Mouse (Mus musculus) stomach, embryonic 16.5 days (tissue): Measurements from ENCODE around the gene Slc2a9. TPM values are rescaled to one million over a fixed set of nuclear protein-coding genes. Genes with fewer than 3 reads are reported as not detected.
"Not testable (repeated sequence)": the region's sequence is repeated elsewhere in the genome, so short reads cannot be mapped to it uniquely, and the experiment has no call there.

Experiments used
- ATAC-seq: fragments of 200-750 bp; cut with Nextera tagmentation; 2 replicates; pipeline ENCODE4 v1.8.0; 2017; ENCODE audit warnings: moderate number of reproducible peaks, moderate TSS enrichment; ENCODE audit not compliant: insufficient read depth, low FRiP score
- H3K27ac ChIP-seq: fragments of 300-500 bp; sonication (generic); 2 replicates; pipeline ENCODE4 v1.5.1; 2014; ENCODE audit warnings: low read length
- H3K27me3 ChIP-seq: fragments of 300-500 bp; sonication (generic); 2 replicates; pipeline ENCODE4 v1.6.1; 2014; ENCODE audit warnings: low read length, control low read depth, mixed read lengths; ENCODE audit not compliant: control insufficient read depth, insufficient read depth
- H3K36me3 ChIP-seq: fragments of 300-500 bp; sonication (generic); 2 replicates; pipeline ENCODE4 v1.6.1; 2014; ENCODE audit warnings: low read length; ENCODE audit not compliant: control insufficient read depth, insufficient read depth
- H3K4me1 ChIP-seq: fragments of 300-500 bp; sonication (generic); 2 replicates; pipeline ENCODE4 v1.6.1; 2014; ENCODE audit warnings: low read length, control low read depth, mixed read lengths; ENCODE audit not compliant: control insufficient read depth, insufficient read depth
- H3K4me2 ChIP-seq: fragments of 300-500 bp; sonication (generic); 2 replicates; pipeline ENCODE4 v1.6.1; 2014; ENCODE audit warnings: low read depth, low read length, mixed read lengths
- H3K4me3 ChIP-seq: fragments of 300-500 bp; sonication (generic); replicated peaks from 2 replicates; pipeline ENCODE4 v1.5.1; 2014; ENCODE audit warnings: mild to moderate bottlenecking, low read length
- H3K9ac ChIP-seq: fragments of 300-500 bp; sonication (generic); 2 replicates; pipeline ENCODE4 v1.6.1; 2014; ENCODE audit warnings: low read length
- H3K9me3 ChIP-seq: fragments of 300-500 bp; sonication (generic); replicated peaks from 2 replicates; pipeline ENCODE4 v1.6.1; 2016; ENCODE audit warnings: low read length, control low read depth; ENCODE audit not compliant: control insufficient read depth
- WGBS: fragments of 180-500 bp; shearing (Covaris S2); extraction: QIAGEN DNeasy Blood & Tissue Kit; methylation state at CpG from one replicate; pipeline ENCODE4 v1.1.7; 2014; 5-methylcytosine and 5-hydroxymethylcytosine counted together
- polyA plus RNA-seq: library from polyadenylated mRNA; unstranded; fragments of >200 nt; fragmentation: Nextera tagmentation; extraction: Ambion mirVana; gene quantifications from 2 replicates; pipeline ENCODE4 v1.2.1, GENCODE M21; 2015

Gene Slc2a9
- polyA plus RNA-seq, 1 experiment from 2014 or later: 1.4 TPM

DNA sequence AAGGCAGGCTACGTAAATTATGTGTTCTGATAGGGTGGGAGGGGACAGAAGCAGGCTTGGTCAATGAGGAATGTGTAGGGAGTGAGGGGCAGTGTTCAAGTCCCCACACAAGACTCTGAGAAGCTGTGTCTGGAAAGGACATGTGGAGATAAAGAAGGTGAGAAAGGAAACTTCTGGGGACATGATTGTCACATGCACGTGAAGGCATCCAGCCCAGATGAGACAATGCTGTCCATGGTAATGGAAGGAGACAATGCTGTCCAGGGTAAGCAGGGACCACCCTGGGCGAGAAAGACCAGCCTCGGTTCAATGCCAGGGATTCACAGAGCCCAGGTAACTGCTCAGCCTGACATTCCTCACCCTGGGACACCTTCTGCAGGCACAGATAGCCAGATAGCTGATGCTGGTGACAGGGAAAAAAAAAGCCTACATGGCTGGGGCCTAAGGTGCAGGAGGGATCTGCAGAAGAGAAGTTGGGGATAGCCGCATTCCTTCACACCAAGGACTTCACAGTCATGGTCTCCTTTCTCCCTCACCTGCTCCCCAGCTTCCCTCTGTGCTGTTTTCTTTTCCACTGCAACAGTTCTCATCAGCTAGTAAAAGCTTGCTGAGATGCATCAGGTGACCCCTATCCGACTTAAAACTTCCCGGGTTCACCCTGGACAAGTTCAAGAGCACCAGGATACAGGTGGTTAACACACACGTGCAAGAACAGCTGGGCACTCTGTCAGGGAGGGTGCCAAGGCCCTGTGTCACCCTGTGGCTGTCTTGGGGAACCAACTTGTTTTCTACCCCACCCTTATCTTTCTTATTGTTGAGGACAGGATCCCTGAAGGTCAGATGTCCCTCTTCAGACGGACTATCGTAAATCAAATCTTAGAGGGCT lies 21.9 kb downstream of the Slc2a9 start:
- H3K27ac ChIP-seq: peak overlapping the region; percentile 58; the same call in 1 of the 2 replicates
- no peaks in the 10 kb centered on the region for H3K9me3 ChIP-seq
- 75% methylated on average over 10 of the region's 10 CpGs for WGBS
- ATAC-seq: no peak
- H3K4me2 ChIP-seq: peak overlapping the region; percentile 56
- peak overlapping the region; percentile 43; the same call in 1 of the 2 replicates for H3K4me3 ChIP-seq
- no peaks in the 10 kb centered on the region for H3K27me3 ChIP-seq
- peak overlapping the region; percentile 57 for H3K9ac ChIP-seq
- H3K4me1 ChIP-seq: peaks cover 8% of the 10 kb centered on the region
- H3K36me3 ChIP-seq: no peaks in the 10 kb centered on the region

DNA sequence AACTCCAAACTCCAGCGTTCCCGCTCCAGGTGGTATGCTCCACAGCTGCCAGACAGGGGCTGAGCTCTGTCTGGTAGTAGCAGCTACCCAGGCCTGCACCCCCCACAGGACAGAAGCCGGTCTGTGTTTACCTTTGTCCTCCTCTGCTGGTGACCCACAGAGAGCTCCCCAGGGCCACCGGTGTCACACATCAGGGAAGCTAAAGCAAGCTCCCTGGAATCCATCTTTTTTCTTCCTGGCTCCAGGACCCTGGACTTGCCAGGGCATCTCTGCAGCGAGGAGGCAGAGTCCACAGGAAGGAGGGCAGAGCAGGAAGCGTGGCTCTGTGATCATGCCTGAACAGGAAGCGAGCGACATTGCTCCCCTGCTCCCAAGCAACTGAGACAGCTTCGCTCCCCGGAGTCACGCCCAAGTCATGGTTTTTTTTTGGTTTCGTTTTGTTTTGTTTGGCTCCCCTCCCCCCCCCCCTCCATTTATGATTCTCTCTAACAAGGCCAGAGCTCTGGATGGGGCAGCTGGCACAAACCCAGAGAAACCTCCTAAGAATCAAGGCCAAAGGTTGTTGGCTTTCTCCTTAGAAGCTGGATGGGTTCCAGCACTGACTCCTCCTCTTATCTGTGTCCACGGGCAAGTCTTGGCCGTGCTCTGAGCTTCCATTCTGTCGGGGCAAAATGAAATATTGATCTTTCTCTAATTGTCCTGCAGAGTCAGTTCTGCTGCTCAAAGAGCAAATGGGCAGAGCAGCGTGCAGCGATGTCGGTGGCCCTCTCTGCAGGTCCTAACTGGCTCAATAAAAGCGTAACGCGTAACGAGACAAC lies 22.8 kb downstream of the Slc2a9 start:
- Histone ChIP-seq H3K27ac (peak overlapping the region; percentile 58), H3K27me3 (no peaks in the 10 kb centered on the region), H3K4me3 (peak overlapping the region; percentile 43), H3K9ac (peak overlapping the region; percentile 57), H3K9me3 (no peaks in the 10 kb centered on the region), H3K36me3 (no peaks in the 10 kb centered on the region), H3K4me1 (peaks cover 8% of the 10 kb centered on the region), H3K4me2 (peak overlapping the region; percentile 56)
- peak; percentile 75 for ATAC-seq
- 9% methylated on average over 22 of the region's 22 CpGs for WGBS

DNA sequence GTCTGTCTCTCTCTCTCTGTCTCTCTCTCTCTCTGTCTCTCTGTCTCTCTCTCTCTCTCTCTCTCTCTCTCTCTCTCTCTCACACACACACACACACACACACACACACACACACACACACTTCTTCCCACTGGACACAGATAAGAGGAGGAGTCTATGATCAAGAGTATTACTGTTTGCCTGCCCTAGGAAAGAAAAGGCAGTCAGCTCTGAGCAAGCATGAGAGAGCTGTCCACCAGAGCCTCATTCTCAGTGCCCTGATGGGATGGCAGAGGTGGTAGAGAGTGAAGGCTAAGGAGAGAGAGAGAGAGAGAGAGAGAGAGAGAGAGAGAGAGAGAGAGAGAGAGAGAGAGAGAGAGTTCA lies 23.4 kb downstream of the Slc2a9 start:
- Histone ChIP-seq H3K9ac (peak overlapping the region; percentile 57), H3K4me3 (peak overlapping the region; percentile 43), H3K27ac (peak overlapping the region; percentile 58; the same call in 1 of the 2 replicates), H3K4me2 (peak overlapping the region; percentile 56)
- ATAC-seq, H3K27me3 ChIP-seq, H3K9me3 ChIP-seq, H3K36me3 ChIP-seq, H3K4me1 ChIP-seq: not testable (repeated sequence)

DNA sequence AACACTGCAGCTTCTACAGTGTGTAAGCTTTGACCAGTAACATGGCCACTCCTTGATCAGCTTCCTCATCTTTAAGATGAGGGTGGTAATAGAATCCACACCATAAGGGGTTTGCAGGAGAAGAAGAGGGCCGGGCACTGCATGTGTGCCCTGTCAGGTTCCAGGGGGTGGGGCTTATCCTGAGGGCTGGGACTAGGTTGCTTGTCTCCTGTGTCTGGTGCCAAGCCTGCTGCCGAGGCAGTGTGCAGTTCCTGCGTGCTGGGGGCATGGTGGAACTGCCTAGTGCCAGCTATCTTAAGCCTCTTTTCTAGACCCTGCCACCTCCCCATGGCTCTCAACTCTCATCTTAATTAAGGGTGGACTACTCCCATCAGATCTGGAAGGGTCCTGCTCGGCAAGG lies 23.9 kb downstream of the Slc2a9 start:
- no peaks in the 10 kb centered on the region for H3K27me3 ChIP-seq
- H3K27ac ChIP-seq: no peak overlapping the region
- no peak; the same call in 1 of the 2 replicates for ATAC-seq
- H3K9me3 ChIP-seq: no peaks in the 10 kb centered on the region
- no peaks in the 10 kb centered on the region for H3K36me3 ChIP-seq
- no peak overlapping the region for H3K4me3 ChIP-seq
- H3K9ac ChIP-seq: no peak overlapping the region
- peaks cover 8% of the 10 kb centered on the region for H3K4me1 ChIP-seq
- H3K4me2 ChIP-seq: peak overlapping the region; percentile 56; the same call in 1 of the 2 replicates
- 35% methylated on average over 4 of the region's 4 CpGs for WGBS

DNA sequence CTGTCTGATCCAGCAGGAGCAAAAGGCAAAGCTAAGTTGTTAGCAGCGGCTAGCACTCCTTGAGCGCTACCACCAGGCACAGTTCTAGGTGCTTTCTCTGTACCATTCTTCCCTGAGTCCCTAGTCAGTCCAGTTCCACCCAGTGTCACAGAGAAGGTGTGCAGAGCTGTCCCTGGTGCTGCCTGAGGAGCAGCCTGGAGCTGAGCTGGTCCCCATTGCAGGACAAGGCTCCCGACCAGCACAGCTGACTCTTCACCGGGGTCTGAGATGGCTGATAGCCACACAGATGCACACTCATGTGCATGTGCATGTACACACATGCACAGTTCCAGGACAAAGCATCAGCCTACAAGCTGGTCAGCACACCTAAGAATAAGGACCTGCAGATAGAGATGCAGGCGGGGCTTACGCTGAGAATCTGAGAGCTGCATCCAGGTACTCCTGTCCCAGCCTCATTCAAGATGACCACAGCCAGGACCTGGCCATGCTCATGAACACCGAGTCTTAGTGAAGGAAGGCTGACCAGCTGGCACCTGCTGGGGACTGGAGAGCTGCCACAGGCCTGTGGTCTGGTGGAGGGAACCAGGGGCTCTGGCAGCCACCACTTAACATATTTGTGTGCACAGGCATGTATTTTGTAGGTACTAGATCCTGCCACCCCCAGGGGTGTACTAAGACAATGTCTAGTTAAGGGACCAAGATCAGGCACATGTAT lies 25.1 kb downstream of the Slc2a9 start:
- Histone ChIP-seq H3K27me3 (no peaks in the 10 kb centered on the region), H3K4me2 (no peak overlapping the region), H3K36me3 (no peaks in the 10 kb centered on the region), H3K27ac (no peak overlapping the region), H3K4me3 (no peak overlapping the region), H3K9me3 (no peaks in the 10 kb centered on the region), H3K9ac (no peak overlapping the region), H3K4me1 (peaks cover 8% of the 10 kb centered on the region)
- no peak for ATAC-seq
- 83% methylated on average over 7 of the region's 7 CpGs for WGBS

DNA sequence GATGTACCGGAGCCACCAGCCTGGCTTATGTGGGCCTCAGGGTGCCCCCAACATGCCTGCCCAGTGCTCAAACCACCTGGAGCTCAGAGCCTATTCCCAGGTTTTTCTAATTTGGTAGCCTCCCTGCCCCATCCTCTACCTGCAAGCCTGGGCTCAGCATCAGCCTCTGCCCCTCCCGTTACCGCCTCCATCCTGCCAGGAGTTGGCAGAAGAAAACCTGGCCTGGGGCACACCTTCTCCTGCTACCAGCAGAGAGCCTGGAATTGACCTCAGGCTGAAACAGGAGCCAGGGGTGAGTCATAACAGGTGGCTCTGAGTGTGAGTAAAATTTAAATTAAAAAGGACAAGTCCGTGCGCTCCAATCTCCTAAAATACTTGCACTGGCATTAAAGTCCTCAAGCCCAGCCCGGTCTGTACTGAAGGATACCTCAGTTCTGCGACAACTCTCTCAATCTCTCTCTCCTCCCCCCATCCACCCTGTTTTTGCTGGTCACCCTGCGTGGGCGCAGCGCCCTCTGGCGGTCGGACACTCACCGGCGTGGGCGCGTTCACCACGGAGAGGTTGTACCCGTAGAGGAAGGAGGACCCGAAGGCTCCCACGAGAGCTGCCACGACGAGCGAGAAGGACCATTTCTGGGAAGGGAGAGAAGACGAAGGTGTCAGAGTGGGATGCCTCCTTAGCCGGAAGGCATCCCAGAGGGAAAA lies 25.9 kb downstream of the Slc2a9 start:
- ATAC-seq: no peak

DNA sequence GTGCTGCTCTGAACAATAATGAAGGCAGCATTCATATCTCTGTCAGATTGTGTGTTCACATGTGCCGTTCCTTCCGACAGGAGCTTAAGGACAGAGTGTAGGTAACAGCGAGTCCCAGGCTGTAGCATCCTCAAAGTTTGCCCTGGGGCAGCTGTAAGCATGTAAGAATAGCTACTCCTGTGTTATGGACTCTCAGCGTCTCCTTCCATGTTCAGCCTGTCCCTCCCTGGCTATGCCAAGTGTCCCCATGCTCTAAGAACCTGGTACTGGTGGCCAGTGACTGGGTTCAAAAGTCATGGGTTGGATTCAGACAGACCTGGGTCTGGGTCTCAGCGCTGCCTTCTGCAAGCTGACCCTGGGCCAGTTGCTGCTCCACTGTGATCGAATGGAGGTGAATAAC lies 32.1 kb downstream of the Slc2a9 start:
- Histone ChIP-seq H3K4me3 (no peak overlapping the region), H3K27ac (no peak overlapping the region), H3K4me2 (no peak overlapping the region), H3K27me3 (no peaks in the 10 kb centered on the region), H3K4me1 (no peaks in the 10 kb centered on the region), H3K36me3 (no peaks in the 10 kb centered on the region), H3K9ac (no peak overlapping the region), H3K9me3 (no peaks in the 10 kb centered on the region)
- ATAC-seq: no peak
- 80% methylated on average over 6 of the region's 6 CpGs for WGBS

More for the DNA sequence above, 25.9 kb downstream of the Slc2a9 start:
- no peaks in the 10 kb centered on the region for H3K36me3 ChIP-seq
- no peaks in the 10 kb centered on the region for H3K9me3 ChIP-seq
- 88% methylated on average over 25 of the region's 25 CpGs for WGBS
- no peak overlapping the region for H3K4me2 ChIP-seq
- no peak overlapping the region for H3K4me3 ChIP-seq
- peaks cover 8% of the 10 kb centered on the region for H3K4me1 ChIP-seq
- H3K9ac ChIP-seq: no peak overlapping the region
- H3K27me3 ChIP-seq: no peaks in the 10 kb centered on the region
- H3K27ac ChIP-seq: no peak overlapping the region

DNA sequence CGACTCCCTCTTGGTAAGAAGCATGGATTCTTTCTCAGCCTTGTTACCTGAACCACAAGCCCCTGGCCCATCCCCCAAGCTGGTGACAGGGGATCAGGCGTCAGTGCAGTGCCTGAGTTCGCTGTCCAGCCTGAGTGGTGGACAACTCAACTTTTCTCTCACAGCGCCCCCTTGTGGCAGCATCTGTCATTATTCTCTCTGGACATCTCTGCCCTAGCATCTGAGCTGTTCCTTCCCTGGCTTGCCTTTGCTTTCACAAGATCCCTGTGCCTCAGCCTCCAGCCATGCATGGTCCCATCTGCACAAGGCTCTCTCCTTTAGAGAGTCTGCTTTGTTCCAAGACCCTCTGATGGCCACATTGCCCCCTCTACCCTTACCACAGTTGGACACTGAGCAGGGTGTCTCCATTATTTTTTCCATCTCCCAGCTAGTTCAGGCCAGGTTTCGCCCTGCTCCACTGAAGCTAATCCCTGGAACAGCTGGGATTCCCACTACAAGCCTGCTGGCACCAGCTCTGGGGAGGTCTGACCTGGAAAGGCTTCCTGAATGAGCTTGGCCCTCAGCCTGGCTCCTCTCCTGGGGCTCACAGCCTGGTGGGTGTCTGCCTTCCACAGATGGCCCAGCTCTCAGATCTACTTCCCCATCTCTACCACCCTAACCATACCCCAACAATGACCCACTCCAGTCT lies 32.9 kb downstream of the Slc2a9 start:
- 26% methylated on average over 5 of the region's 5 CpGs for WGBS
- H3K36me3 ChIP-seq: no peaks in the 10 kb centered on the region
- H3K4me2 ChIP-seq: no peak overlapping the region
- no peak overlapping the region for H3K27ac ChIP-seq
- no peaks in the 10 kb centered on the region for H3K27me3 ChIP-seq
- ATAC-seq: peak; percentile 62; the same call in 1 of the 2 replicates
- no peak overlapping the region for H3K4me3 ChIP-seq
- H3K9me3 ChIP-seq: no peaks in the 10 kb centered on the region
- H3K4me1 ChIP-seq: no peaks in the 10 kb centered on the region
- no peak overlapping the region for H3K9ac ChIP-seq
